Mouse (Mus musculus): ENCODE results near the gene Lhfp.
"Not testable (repeated sequence)": the region's sequence is repeated elsewhere in the genome, so short reads cannot be mapped to it uniquely, and the experiment has no call there.

Gene Lhfp

DNA sequence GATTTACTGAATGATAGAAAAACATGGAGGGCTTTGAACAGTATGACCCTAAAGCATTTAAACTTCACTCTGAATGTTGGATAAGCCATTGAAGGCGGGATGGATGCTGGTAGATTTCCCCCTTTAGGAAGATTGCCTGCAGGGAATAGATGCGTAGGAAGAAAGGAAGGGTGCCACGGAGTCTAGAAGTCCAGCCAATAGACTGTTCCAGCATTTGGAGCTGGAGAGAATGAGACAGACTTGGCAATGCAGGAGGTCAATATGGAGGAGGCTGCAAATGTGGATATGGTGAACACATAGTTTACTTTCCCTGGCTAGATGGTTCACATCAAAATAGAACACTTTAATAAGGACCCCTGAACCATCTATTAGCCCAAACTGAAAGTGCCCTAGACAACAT lies 58.9 kb downstream of the Lhfp start:
- no peak for DNase-seq (ENCODE audit: low spot score)

DNA sequence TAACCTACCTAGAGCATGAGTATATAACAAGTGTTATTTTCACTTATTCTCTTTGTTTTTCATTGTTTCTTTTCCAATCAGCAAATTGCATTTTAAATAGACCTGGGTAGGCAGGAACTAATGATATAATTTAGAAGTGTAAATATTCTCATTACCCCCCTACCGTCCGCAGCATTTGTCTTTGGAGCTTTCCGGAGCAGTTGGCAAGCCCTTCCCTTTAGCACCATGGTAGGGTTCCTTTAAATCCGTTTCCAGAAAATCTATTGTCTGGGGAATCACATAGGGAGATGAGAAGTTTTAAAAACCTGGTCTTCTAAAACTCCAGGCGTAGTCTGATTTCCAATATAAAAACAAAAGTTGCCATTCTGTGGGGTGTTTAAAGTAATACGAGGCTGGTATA lies 59.5 kb downstream of the Lhfp start:
- no peak for DNase-seq (ENCODE audit: low spot score)

DNA sequence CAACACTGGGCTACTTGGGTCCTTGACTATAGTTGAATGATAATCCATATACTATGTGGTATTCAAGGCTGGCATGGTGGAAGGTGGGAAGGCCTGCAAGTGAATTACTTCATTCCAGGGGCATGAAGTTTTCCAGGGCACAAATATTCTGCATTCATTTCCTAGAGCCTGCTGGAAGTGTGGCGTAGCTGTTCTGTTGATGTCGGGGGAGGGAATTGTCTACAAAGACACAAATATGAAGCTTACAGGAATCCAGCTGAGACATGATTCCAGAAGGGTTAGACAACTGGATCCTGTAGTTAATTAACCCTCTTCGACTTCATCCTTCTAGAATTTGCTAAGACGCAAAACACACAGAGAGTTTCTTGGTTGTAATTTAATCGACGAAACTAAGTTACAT lies 60.4 kb downstream of the Lhfp start:
- no peak for DNase-seq (ENCODE audit: low spot score)

DNA sequence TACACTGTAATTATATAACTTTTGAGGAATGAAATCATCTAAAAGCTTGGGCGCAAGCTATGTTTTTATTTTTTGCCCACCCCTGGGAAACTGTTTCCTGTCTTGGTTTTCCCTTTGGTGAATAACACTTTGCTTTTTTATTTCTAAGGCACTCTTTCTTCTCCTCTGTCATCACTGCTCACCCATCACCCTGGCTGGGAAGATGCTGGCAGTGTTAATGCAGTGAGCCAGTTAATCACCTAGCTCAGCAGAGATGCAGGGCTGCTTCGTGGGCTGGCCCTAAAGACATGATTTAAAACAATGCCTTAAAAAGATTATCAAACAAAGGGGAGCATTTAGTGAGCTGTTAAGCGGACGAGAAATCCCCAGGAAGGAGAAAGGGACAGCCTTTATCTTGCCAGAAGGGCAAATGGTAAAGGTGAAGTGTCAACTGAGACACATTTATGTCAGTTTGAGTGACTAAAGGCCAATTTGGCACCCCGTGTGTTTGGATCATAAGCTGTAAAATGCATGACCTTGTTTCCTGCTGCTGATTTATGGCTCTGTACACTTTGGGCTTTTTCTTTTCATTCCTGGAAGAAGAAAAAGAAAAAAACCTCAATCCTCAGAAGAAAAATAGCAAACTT lies 60.9 kb downstream of the Lhfp start:
- DNase-seq (ENCODE audit: low spot score), result peak; percentile 65

DNA sequence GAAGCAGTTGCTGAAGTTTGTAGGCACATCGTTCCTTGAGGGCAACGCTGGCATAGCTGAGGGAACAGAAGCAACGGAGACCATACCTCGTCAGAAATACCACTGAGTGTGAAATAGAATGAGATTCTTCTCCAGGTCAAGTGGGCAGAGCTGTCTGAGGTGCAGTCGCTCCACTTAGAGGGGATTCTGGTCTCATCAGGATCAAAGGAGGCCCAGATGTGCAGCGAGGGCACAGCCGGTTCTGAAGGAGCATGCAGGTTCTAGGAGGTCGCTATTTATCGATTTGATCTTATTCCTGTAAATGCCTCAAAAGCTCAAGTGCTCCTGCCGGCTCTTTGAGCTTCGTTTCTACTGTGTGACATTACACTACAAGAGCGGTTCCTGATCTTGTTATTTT lies 61.4 kb downstream of the Lhfp start:
- no peak for DNase-seq (ENCODE audit: low spot score)

DNA sequence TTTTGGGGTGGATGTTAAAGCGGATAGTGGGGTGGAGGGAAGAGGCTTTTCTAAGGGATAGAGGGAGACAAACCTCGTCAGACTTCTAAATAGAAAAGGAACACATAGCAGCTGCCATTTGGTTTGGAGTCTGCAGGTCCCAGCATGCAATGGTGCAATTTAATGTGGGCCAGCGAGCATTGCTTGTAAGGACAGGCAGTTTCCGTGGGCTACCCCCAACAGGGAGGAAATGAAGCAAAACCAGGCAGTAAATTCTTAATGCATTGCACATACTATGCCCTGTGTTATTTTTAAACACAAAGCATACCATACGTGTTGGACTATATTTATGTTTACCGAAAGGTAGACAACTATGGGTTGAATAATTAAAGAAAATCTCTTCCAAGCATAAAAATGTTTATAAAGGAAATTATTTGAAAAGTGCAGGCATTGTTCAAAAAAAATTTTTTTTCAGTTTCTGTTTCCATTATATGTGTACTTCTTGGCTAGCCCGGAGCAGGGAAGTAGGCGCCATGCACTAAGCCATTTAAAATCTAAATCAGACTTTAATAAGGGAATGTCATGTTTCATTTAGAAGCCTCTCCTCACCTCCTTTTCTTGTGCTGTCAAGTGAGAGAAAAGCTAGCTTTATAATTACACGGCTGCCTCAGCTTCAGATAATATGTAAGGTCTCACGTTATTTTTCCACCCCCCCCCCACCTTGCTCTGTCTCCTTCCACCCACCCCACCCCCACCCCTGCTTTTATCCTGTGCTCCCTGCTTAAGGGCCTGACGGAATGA lies 67.5 kb downstream of the Lhfp start:
- DNase-seq (ENCODE audit: low spot score), result no peak

DNA sequence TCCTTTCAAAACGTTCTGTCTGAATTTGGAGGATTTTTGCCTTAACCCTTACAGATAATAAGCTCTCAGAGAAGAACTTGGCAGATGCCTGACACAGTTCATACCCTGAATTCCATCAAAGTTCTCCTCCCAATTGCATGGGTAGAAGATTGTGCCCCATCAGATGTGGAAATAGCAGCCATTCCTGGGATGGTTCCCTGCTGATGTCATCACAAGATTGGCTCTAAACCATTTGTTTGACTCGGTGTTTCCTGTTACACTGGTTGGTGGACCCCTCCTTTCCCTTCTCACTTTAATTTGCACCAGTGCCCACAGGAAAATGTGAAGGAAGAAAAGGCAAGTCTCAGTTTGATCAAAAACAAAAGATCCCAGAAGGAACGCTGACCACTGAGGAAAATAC lies 68.6 kb downstream of the Lhfp start:
- peak; percentile 40 for DNase-seq (ENCODE audit: low spot score)

DNA sequence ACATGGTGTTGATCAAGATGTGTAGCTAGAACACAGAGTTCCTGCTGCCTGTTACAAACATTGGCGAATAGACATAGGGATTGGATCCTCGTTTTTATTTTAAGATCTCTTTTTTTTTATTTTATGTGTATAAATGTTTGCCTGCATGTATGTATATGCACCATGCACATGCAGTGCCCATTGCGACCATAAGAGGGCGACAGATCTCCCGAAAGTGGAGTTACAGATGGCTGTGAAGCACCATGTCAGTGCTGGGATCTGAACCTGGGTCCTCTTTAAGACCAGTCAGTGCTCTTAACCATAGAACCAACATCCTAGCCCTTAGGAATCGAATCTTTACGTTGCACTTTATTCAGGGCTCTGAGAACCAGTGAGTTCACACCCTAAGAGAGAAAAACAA lies 70.7 kb downstream of the Lhfp start:
- no peak for DNase-seq (ENCODE audit: low spot score)

DNA sequence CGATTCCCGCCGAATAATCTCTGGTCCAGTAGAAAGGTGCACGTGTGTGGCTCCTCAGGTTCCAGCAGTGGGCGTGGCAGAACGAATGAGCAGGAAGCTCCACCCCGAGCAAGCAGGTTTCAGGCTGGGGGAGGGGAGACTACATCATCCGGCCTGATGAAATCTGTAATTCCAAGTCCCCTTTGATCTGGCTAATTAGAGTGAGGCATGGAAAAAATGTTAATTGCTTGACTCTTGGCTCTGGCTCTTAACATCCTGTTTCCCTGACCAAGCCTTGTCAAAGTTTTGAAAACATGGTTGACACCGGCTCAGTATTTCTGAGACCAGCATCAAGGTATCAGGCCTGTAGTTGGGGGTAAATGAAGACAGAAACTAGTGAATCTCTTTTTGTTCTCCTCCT lies 77.4 kb downstream of the Lhfp start:
- not testable (repeated sequence) for DNase-seq (ENCODE audit: low spot score)

DNA sequence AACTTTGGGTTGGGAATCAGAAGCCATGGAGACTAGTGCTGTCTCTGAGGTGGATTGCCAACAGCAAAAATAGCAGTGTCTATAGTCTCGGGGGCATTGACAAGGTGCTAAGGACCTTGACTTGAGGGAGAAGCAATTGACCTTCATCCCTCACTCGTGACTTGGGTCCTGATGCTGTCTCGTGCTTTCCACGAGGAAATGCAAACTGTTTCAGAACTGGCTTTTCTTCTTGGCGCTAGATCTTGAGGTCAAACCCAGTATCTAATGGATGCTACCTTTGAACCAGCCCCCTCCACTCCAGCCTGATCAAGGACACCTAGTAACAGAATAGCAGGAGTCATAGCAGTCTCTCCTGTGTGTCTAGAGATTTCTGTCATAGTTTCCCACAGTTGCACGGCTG lies 78.7 kb downstream of the Lhfp start:
- no peak for DNase-seq (ENCODE audit: low spot score)

DNA sequence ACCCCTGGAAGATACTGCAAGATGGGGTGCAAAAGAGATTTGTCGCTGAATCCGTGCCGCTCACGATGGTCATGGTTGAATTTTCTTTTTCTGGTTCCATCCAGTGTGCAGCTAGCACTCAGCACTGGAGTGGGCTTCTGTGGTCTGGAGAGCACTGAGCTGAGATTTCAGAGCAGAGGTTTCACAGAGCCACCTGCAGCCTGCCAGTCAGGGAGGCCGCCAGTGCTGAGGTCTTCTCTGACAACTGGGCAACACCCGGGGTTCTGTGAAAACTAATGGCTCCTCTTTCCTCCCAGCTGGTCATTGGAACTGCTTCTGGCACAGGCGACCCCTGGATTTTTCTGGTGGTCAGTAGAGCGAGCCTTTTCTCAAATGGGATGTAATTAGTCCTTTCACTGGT lies 84.2 kb downstream of the Lhfp start:
- no peak for DNase-seq (ENCODE audit: low spot score)

DNA sequence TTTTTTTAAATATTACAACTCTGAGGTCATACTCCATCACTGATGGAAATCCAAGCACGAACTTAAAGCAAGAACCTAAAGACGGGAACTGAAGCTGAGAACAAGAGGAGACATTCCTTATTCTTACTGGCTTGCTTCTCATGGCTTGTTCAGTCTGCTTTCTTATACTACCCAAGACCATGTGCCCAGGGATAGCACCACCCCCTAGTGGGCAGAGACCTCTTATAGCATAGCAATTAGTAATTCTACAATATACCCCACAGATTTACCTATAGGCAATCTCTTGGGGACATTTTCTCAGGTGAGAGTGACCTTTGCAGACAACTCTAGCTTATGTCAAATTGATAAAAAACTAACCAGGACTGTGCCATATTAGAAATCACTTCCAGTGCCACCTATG lies 97.5 kb downstream of the Lhfp start:
- DNase-seq (ENCODE audit: low spot score), result no peak

DNA sequence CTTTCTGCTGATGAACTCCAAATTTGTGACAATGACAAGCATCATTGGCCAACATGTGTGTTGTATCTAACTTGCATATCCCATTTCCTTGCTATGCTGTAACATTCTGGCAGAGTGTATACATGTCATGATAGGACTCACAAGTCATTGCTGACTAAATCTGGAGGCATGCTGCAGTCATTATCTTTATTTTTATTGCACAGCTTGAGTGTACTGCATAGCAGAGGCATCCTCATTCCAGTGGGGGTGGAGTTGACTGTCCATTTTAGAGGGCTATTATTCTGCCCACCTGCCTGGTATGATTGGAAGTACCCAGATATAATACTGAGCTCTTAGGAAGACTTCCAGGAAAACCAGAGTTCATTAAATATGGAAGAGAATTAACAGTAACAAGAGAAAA lies 97.9 kb downstream of the Lhfp start:
- no peak for DNase-seq (ENCODE audit: low spot score)

DNA sequence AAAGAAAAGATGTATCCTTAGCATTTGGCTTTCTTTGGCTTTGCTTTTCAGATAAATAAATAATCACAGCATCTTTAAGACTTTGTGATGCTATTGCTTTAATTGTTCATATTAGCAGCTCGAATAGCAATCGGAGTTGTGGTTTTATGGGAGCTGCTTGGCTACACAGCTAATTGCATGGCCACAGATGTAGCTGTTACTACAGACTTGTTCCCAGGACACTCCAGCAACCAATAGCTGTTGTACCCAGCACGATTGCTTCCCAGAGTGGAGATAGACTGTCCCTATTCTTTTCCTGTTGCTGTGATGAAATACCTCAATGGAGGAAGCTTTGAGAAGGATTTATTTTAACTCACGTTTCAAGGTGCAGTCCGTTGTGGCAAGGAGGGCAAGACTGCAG lies 98.3 kb downstream of the Lhfp start:
- DNase-seq (ENCODE audit: low spot score), result no peak

DNA sequence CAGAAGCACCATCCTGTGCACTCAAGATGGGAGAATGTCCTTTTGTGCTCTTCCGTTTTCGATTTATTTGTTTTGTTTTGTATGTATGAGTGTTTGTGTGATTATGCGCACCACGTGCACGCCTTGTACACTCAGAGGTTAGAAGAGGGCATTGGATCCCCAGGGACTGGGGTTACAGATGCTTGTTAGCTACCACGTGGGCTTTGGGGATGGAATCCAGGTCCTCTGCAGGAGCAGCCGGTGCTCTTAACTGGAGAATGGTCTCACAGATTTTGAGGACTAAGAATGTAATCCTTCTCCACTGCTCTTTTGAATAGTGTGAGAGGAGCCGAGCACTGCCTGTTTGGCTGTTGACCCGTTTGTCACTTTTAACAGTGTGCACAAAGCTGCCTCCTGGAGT lies 101.2 kb downstream of the Lhfp start:
- no peak for DNase-seq (ENCODE audit: low spot score)

DNA sequence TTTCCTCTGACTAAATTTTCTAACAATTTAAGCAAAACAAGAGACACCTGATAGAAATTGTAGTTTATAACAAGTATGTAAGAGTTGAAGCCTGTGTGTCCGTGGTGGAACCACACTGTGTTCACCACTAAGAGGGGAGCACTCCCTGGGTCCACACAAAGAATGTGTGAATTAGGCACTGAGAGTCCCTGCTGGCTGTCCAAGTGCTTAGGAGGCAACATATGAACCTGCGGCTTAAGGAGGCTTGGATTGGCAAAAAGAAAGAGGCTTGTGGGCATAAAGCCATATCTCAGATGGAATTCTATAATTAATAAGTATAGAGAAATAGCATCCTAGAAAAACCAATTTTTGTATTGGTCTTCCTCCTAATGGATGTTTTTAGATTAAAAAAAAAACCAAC lies 104.2 kb downstream of the Lhfp start:
- DNase-seq (ENCODE audit: low spot score), result no peak

DNA sequence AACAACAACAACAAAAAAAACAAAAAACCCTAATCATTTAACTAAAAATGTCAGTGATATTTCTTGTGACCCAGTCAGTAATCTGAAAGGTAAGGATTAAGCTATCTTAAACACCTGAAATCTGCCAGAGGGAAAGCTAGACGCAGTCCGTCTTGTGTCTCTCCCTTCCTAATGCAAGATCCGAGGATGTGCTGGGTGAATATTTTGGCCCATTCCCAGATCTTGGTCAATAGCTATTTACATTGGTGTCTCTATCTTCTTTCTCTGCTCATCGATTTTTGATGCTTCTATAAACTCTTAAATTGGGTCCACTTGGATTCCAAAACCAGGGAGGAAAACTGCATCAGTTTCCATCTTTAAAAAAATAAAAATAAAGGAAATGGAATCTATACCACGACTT lies 104.6 kb downstream of the Lhfp start:
- no peak for DNase-seq (ENCODE audit: low spot score)

DNA sequence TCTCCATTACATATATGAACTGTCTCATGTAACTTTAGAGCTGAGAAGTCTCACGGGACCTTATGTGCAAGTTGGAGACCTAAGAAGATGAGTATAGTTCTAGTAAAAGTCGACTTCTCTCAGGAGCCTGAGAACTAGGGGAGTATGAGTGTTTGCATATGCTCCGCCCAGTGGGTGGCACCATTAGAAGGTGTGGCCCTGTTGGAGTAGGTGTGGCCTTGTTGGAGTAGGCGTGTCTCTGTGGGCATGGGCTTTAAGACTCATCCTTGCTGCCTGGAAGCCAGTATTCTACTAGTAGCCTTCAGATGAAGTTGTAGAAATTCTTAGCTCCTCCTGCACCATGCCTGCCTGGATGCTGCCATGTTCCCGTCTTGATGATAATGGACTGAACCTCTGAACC lies 105.7 kb downstream of the Lhfp start:
- DNase-seq (ENCODE audit: low spot score), result no peak

DNA sequence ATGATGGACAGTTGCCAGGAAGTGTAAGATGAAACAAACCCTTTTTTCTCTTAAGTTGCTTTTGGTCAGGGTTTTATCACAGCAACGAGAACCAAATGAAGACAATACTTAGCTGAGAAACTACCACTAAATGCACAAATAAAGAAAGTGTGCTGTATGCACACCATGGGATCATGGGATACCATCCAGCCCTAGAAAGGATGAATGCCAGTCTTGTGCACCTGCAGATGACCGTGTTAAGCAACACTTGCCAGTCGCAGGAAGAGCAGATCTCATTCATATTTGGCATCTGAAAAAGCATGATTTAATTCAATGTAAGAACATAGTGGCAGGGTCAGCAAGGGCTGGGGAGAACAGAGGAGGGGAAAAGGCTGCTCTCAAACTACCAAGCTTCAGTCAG lies 107.4 kb downstream of the Lhfp start:
- DNase-seq (ENCODE audit: low spot score), result no peak

DNA sequence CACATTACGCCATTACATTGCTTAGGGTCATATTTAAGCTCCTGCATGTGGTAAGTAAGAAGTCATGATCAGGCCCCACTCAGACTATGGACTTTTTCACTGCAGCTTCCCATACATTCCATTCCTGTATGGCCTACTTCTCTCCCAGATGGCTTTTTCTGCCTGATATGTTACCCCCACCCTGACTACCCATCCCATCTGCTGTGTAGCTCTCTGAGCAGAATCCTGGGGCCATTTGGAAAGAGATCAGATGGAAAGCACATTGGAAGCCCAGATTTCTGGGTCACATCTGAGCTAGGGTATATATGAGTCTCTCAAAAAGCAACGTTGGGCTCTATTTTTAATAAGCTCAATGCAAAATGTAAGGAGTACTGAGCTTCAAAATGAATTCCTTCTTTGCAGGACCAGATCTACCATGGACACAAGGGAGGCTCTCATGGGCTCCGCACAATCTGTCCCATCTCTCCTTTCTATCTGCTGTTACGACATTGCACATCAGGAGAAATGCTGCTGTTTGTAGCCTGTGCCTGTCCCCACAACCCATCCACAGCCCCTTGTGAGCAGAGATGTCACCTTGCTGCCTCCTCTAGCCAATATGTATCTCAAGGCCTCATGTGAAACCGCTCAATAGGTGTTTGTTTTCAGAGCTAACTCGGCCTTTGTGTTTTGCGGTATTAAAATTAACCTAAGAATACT lies 108.4 kb downstream of the Lhfp start:
- no peak for DNase-seq (ENCODE audit: low spot score)

DNA sequence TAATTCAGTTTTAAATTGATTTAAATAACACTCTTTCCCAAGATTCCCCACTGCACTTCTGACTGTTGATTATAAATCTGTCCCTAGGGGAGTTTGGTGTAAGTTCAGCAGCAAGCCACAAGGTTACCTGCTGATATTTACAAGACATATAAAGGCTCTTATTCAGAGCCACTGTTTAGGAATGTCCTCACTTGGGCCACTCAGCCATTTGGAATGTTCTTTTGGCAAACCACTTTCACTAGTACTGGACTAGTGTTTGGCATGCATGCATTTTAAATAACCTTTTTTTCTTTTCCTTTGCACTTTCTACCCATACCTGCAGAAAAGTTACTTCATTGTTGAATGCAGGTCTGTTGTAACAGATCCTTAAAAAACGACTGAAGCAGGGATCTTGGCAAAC lies 109.8 kb downstream of the Lhfp start:
- no peak for DNase-seq (ENCODE audit: low spot score)

DNA sequence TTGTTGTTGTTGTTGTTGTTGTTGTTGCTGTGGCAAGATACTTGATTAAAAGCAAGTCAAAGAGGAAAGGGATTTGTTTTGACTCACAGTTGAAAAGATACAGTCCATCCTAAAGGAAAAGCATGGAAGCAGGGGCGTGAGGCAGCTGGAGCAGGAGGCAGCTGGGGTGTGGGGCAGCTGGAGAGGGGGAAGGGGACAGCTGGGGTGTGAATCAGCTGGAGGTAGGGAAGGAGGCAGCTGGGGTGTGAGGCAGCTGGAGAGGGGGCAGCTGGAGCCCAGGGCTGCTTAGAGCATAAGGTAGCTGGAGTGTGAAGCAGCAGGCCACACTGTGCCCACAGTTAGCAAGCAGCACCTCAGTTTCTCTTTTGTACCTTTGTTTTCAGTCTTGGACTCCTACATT lies 110.3 kb downstream of the Lhfp start:
- no peak for DNase-seq (ENCODE audit: low spot score)

DNA sequence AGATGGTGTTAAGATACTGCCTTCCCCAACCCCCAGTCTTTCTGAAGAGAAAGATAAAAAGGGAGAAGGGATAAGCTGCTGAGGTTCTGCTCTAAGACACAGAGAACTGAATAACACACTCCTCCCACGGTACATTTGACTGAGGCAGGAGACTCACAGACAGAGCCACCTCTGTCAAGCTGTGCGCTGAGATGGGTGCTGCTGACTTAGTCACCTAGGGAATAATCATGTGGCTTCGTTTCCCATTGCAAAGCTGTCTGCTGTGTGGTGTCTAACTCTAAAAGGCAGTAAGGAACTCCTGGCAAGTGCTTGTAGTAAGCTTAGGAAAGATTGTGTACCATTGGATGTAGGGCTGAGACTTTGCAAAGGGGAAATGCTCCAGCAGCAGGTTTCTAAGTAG lies 120.6 kb downstream of the Lhfp start:
- no peak for DNase-seq (ENCODE audit: low spot score)

DNA sequence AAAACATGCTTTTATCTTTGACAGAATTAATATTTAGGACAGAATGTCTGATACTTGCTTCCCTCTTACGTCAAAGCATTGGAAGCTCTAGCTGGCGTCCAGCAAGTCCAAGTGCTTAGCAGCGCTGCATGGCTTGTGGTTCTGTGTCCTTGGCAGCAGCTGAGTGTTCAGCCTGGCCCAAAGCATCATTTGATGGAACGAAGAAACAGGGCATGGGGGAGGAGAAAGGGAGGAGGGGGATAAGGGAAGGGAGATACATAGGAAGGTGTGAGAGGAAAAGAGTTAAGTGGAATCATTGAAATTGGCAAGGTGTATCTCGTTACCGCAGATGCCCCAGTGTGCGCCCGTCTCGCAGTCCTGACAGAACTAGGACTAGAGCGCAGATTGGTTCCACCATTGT lies 124.0 kb downstream of the Lhfp start:
- DNase-seq (ENCODE audit: low spot score), result no peak

All from embryo, embryonic 10 days (tissue).